Mouse (Mus musculus): ENCODE data around the gene Hes5. TPM values are rescaled to one million over a fixed set of nuclear protein-coding genes. Genes with fewer than 3 reads are reported as not detected.

The Hes5 gene
- polyA plus RNA-seq, 1 experiment from 2014 or later = 0.13 TPM

DNA sequence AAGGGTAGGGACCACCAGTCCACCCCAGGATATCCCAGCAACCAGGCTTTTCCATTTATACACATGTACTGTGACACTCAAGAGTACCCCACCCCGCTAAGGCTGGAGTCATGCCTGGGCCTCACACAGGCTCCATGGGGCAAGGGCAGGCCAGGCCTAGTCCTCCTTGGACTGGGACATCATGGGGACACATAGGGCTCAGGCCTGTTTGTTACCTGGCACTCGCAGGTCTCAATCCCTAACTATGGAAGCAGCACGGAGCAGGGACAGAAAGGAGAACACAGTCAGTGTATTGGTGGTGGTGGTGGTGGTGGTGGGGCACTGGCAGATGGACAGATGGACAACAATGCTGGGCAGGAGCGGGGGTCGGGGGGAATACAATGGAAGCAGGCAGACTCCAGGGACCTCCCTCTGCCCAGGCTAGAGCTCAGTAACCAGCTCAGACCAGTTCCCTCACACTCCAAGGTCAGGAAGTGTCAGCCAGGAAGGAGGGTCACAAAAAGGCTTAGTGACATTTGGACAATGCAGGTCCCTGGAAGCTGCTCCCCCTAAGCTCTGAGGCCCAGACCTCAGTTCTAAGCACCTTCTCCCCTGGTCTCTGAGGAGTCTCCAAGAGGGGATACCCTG lies 24.5 kb downstream of the Hes5 start:
- no peaks in the 10 kb centered on the region for H3K9me3 ChIP-seq (replicated peaks; ENCODE audit: control insufficient read depth, low read length)
- ATAC-seq (ENCODE audit: low read depth) = no peak
- no peak overlapping the region for H3K4me3 ChIP-seq (ENCODE audit: low read depth, low read length)
- H3K4me1 ChIP-seq (ENCODE audit: control insufficient read depth, low read depth, low read length) = peaks cover 8% of the 10 kb centered on the region; the same call in 1 of the 2 replicates
- peaks cover 12% of the 10 kb centered on the region for H3K36me3 ChIP-seq (ENCODE audit: control insufficient read depth, insufficient read depth)
- H3K4me2 ChIP-seq (ENCODE audit: low read depth, low read length) = no peak overlapping the region
- WGBS (ENCODE audit: insufficient replicate concordance) = 82% methylated on average over 5 of the region's 5 CpGs
- H3K27me3 ChIP-seq (ENCODE audit: control insufficient read depth, insufficient read depth, low read depth, low read length) = no peaks in the 10 kb centered on the region; the same call in 1 of the 2 replicates
- H3K9ac ChIP-seq (ENCODE audit: low read depth, low read length) = no peak overlapping the region
- H3K27ac ChIP-seq (ENCODE audit: low read length) = no peak overlapping the region

- no peak for ATAC-seq (ENCODE audit: low read depth)
- WGBS (ENCODE audit: insufficient replicate concordance) = 17% methylated on average over 17 of the region's 17 CpGs
Measured at GRCm38 (mm10) chr4:154986096-154986495, 25.4 kb downstream of the Hes5 start.

GRCm38 (mm10) chr4:154986750-154987149 lies 26.0 kb downstream of the Hes5 start:
- H3K4me3 ChIP-seq (ENCODE audit: low read depth, low read length) = no peak overlapping the region
- H3K4me1 ChIP-seq (ENCODE audit: control insufficient read depth, low read depth, low read length) = peaks cover 8% of the 10 kb centered on the region; the same call in 1 of the 2 replicates
- no peaks in the 10 kb centered on the region for H3K36me3 ChIP-seq (ENCODE audit: control insufficient read depth, insufficient read depth)
- 72% methylated on average over 15 of the region's 15 CpGs for WGBS (ENCODE audit: insufficient replicate concordance)
- H3K4me2 ChIP-seq (ENCODE audit: low read depth, low read length) = no peak overlapping the region
- no peak for ATAC-seq (ENCODE audit: low read depth)
- H3K27ac ChIP-seq (ENCODE audit: low read length) = no peak overlapping the region
- H3K9ac ChIP-seq (ENCODE audit: low read depth, low read length) = no peak overlapping the region
- H3K27me3 ChIP-seq (ENCODE audit: control insufficient read depth, insufficient read depth, low read depth, low read length) = no peaks in the 10 kb centered on the region; the same call in 1 of the 2 replicates
- H3K9me3 ChIP-seq (replicated peaks; ENCODE audit: control insufficient read depth, low read length) = no peaks in the 10 kb centered on the region

More at GRCm38 (mm10) chr4:154986096-154986495, 25.4 kb downstream of the Hes5 start:
- no peak overlapping the region for H3K4me2 ChIP-seq (ENCODE audit: low read depth, low read length)
- no peaks in the 10 kb centered on the region; the same call in 1 of the 2 replicates for H3K27me3 ChIP-seq (ENCODE audit: control insufficient read depth, insufficient read depth, low read depth, low read length)
- H3K36me3 ChIP-seq (ENCODE audit: control insufficient read depth, insufficient read depth) = peaks cover 3% of the 10 kb centered on the region; the same call in 1 of the 2 replicates
- no peaks in the 10 kb centered on the region for H3K9me3 ChIP-seq (replicated peaks; ENCODE audit: control insufficient read depth, low read length)
- H3K9ac ChIP-seq (ENCODE audit: low read depth, low read length) = no peak overlapping the region
- H3K4me3 ChIP-seq (ENCODE audit: low read depth, low read length) = no peak overlapping the region
- peaks cover 8% of the 10 kb centered on the region; the same call in 1 of the 2 replicates for H3K4me1 ChIP-seq (ENCODE audit: control insufficient read depth, low read depth, low read length)
- H3K27ac ChIP-seq (ENCODE audit: low read length) = no peak overlapping the region

- Histone ChIP-seq H3K4me1 (ENCODE audit: control insufficient read depth, low read depth, low read length) (no peaks in the 10 kb centered on the region), H3K9me3 (replicated peaks; ENCODE audit: control insufficient read depth, low read length) (no peaks in the 10 kb centered on the region), H3K9ac (ENCODE audit: low read depth, low read length) (no peak overlapping the region), H3K27me3 (ENCODE audit: control insufficient read depth, insufficient read depth, low read depth, low read length) (no peaks in the 10 kb centered on the region), H3K4me2 (ENCODE audit: low read depth, low read length) (no peak overlapping the region), H3K36me3 (ENCODE audit: control insufficient read depth, insufficient read depth) (no peaks in the 10 kb centered on the region), H3K27ac (ENCODE audit: low read length) (no peak overlapping the region), H3K4me3 (ENCODE audit: low read depth, low read length) (no peak overlapping the region)
- no peak for ATAC-seq (ENCODE audit: low read depth)
- 52% methylated on average over 4 of the region's 4 CpGs for WGBS (ENCODE audit: insufficient replicate concordance)
Measured at GRCm38 (mm10) chr4:154994876-154995275, 34.2 kb downstream of the Hes5 start.

DNA sequence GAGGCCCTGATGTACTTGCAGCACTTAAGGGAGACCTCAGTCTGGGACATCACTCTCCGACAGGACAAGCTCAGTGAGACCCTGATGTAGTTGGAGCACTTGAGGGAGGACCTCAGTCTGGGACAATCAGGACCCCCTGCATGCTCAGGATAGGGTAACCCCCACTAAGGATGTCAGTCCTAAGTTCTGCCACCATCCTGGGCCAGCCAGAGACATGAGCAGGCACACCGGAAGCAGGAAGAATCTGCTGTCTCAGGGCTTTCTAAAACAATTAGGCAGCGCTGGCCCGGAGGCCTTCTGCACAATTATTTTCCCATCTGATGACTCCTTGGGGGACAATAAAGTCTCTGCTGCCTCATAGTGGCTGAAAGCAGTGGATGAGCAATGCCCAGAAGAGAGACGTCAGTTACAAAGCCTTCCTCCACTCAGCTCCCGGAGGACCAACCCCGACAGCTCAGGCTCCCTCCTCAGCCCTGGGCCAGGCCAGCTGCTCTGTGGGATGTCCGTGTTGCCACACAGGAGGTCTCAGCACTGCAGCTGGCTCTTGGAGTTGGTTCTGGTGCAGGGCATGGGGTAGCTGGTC lies 35.9 kb downstream of the Hes5 start:
- Histone ChIP-seq H3K9ac (ENCODE audit: low read depth, low read length) (no peak overlapping the region), H3K27ac (ENCODE audit: low read length) (no peak overlapping the region), H3K27me3 (ENCODE audit: control insufficient read depth, insufficient read depth, low read depth, low read length) (no peaks in the 10 kb centered on the region), H3K4me2 (ENCODE audit: low read depth, low read length) (no peak overlapping the region), H3K36me3 (ENCODE audit: control insufficient read depth, insufficient read depth) (no peaks in the 10 kb centered on the region), H3K4me1 (ENCODE audit: control insufficient read depth, low read depth, low read length) (no peaks in the 10 kb centered on the region), H3K9me3 (replicated peaks; ENCODE audit: control insufficient read depth, low read length) (no peaks in the 10 kb centered on the region), H3K4me3 (ENCODE audit: low read depth, low read length) (no peak overlapping the region)
- no peak for ATAC-seq (ENCODE audit: low read depth)
- WGBS (ENCODE audit: insufficient replicate concordance) = 56% methylated on average over 8 of the region's 8 CpGs

DNA sequence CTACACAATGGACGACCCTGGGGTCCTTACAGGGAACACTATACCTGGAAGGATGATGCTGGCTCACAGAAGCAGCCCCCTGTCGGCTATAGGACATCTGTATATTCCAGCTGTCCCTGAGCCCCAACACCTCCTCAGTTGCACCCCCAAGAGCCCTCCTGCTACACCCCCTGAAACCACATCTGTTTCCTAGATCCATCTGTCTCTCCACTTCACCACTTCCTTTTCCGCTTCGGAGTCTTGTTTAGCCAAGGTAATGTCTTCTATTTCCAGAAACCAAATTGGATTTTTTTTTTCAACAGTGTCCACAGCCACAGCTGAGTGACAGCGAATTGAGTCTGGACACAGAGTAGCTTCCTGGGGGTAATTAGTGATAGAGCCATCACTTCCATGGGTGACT lies 38.7 kb downstream of the Hes5 start:
- Histone ChIP-seq H3K27ac (ENCODE audit: low read length) (no peak overlapping the region), H3K27me3 (ENCODE audit: control insufficient read depth, insufficient read depth, low read depth, low read length) (no peaks in the 10 kb centered on the region), H3K9ac (ENCODE audit: low read depth, low read length) (no peak overlapping the region), H3K4me3 (ENCODE audit: low read depth, low read length) (no peak overlapping the region), H3K36me3 (ENCODE audit: control insufficient read depth, insufficient read depth) (no peaks in the 10 kb centered on the region), H3K4me1 (ENCODE audit: control insufficient read depth, low read depth, low read length) (no peaks in the 10 kb centered on the region), H3K4me2 (ENCODE audit: low read depth, low read length) (no peak overlapping the region), H3K9me3 (replicated peaks; ENCODE audit: control insufficient read depth, low read length) (no peaks in the 10 kb centered on the region)
- 21% methylated on average over 5 of the region's 5 CpGs for WGBS (ENCODE audit: insufficient replicate concordance)
- ATAC-seq (ENCODE audit: low read depth) = no peak

DNA sequence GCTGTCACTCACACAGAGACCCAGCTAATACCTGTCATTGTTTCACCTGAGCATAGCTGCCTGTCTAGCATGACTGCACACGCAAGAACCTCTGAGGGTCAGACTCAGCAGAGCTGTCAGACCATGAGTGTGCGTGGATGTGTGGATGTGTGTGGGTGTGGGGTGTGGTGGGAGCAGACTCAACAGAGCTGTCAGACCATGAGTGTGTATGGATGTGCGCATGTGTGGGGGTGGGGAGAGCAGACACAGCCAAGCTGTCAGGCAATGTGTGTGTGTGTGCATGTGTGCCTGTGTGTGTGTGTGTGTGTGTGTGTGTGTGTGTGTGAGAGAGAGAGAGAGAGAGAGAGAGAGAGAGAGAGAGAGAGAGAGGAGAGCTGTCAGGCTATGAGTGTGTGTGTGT lies 44.6 kb downstream of the Hes5 start:
- H3K9me3 ChIP-seq (replicated peaks; ENCODE audit: control insufficient read depth, low read length) = no peaks in the 10 kb centered on the region
- H3K27ac ChIP-seq (ENCODE audit: low read length) = no peak overlapping the region
- H3K9ac ChIP-seq (ENCODE audit: low read depth, low read length) = no peak overlapping the region
- 73% methylated on average over 3 of the region's 3 CpGs for WGBS (ENCODE audit: insufficient replicate concordance)
- H3K36me3 ChIP-seq (ENCODE audit: control insufficient read depth, insufficient read depth) = no peaks in the 10 kb centered on the region
- H3K4me2 ChIP-seq (ENCODE audit: low read depth, low read length) = no peak overlapping the region
- no peaks in the 10 kb centered on the region for H3K27me3 ChIP-seq (ENCODE audit: control insufficient read depth, insufficient read depth, low read depth, low read length)
- no peak overlapping the region for H3K4me3 ChIP-seq (ENCODE audit: low read depth, low read length)
- H3K4me1 ChIP-seq (ENCODE audit: control insufficient read depth, low read depth, low read length) = no peaks in the 10 kb centered on the region
- ATAC-seq (ENCODE audit: low read depth) = no peak

- no peak overlapping the region for H3K27ac ChIP-seq (ENCODE audit: low read length)
- no peaks in the 10 kb centered on the region for H3K36me3 ChIP-seq (ENCODE audit: control insufficient read depth, insufficient read depth)
- no peaks in the 10 kb centered on the region for H3K27me3 ChIP-seq (ENCODE audit: control insufficient read depth, insufficient read depth, low read depth, low read length)
- H3K9me3 ChIP-seq (replicated peaks; ENCODE audit: control insufficient read depth, low read length) = no peaks in the 10 kb centered on the region
- H3K4me1 ChIP-seq (ENCODE audit: control insufficient read depth, low read depth, low read length) = no peaks in the 10 kb centered on the region
- ATAC-seq (ENCODE audit: low read depth) = no peak
- no peak overlapping the region for H3K9ac ChIP-seq (ENCODE audit: low read depth, low read length)
- 56% methylated on average over 10 of the region's 10 CpGs for WGBS (ENCODE audit: insufficient replicate concordance)
- H3K4me3 ChIP-seq (ENCODE audit: low read depth, low read length) = no peak overlapping the region
- no peak overlapping the region for H3K4me2 ChIP-seq (ENCODE audit: low read depth, low read length)
Measured at GRCm38 (mm10) chr4:155006296-155006695, 45.6 kb downstream of the Hes5 start.

DNA sequence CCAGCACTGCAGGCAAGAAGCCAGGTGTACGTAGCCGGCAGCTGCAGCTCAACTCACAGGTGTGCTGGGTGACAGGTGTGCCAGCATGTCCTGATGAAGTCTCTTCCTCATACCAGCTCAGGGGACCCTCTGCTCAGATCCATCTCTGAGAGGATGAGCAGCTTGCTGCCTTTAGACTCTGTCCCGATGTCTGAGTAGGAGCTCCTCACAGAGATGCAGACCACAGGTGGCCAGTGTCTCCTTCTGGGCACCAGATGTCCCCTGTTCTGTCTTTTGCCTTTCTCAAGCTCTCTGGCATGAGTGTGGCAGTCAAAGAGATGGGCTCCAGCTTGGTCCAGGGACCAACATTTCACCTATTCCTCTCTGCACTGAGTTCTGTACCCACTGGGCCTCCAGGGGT lies 46.9 kb downstream of the Hes5 start:
- Histone ChIP-seq H3K9ac (ENCODE audit: low read depth, low read length) (no peak overlapping the region), H3K36me3 (ENCODE audit: control insufficient read depth, insufficient read depth) (no peaks in the 10 kb centered on the region), H3K4me1 (ENCODE audit: control insufficient read depth, low read depth, low read length) (no peaks in the 10 kb centered on the region), H3K4me3 (ENCODE audit: low read depth, low read length) (no peak overlapping the region), H3K9me3 (replicated peaks; ENCODE audit: control insufficient read depth, low read length) (no peaks in the 10 kb centered on the region), H3K4me2 (ENCODE audit: low read depth, low read length) (no peak overlapping the region), H3K27me3 (ENCODE audit: control insufficient read depth, insufficient read depth, low read depth, low read length) (no peaks in the 10 kb centered on the region), H3K27ac (ENCODE audit: low read length) (no peak overlapping the region)
- ATAC-seq (ENCODE audit: low read depth) = no peak
- 75% methylated on average over 3 of the region's 3 CpGs for WGBS (ENCODE audit: insufficient replicate concordance)
